Mouse (Mus musculus) heart, embryonic 13.5 days (tissue): ENCODE measurements at regions not wholly inside any gene's neighbourhood (a gene's known extent, or its start where the extent isn't known, plus 50 kb on each side); places are given as distances from the start of the nearest gene placed in this dataset.

ENCODE experiments used
- ATAC-seq: fragments of 200-750 bp; cut with Nextera tagmentation; 2 replicates; pipeline ENCODE4 v1.8.0; 2017; ENCODE audit warnings: moderate TSS enrichment; ENCODE audit not compliant: insufficient number of reproducible peaks, low FRiP score, low TSS enrichment; ENCODE audit errors: extremely low read depth
- H3K27ac ChIP-seq: fragments of 300-500 bp; sonication (generic); replicated peaks from 2 replicates; pipeline ENCODE4 v1.5.1; 2015; ENCODE audit warnings: moderate library complexity, mild to moderate bottlenecking, inconsistent platforms
- H3K27me3 ChIP-seq: fragments of 300-500 bp; sonication (generic); replicated peaks from 2 replicates; pipeline ENCODE4 v1.6.1; 2015; ENCODE audit warnings: mild to moderate bottlenecking, inconsistent platforms
- H3K36me3 ChIP-seq: fragments of 300-500 bp; sonication (generic); 2 replicates; pipeline ENCODE4 v1.6.1; 2015; ENCODE audit warnings: mild to moderate bottlenecking, inconsistent platforms
- H3K4me1 ChIP-seq: fragments of 300-500 bp; sonication (generic); 2 replicates; pipeline ENCODE4 v1.6.1; 2015; ENCODE audit warnings: inconsistent platforms
- H3K4me2 ChIP-seq: fragments of 300-500 bp; sonication (generic); 2 replicates; pipeline ENCODE4 v1.6.1; 2015; ENCODE audit warnings: inconsistent platforms, mild to moderate bottlenecking, moderate library complexity
- H3K4me3 ChIP-seq: fragments of 300-500 bp; sonication (generic); 2 replicates; pipeline ENCODE4 v1.5.1; 2015; ENCODE audit warnings: moderate library complexity, mild to moderate bottlenecking, inconsistent platforms
- H3K9ac ChIP-seq: fragments of 300-500 bp; sonication (generic); 2 replicates; pipeline ENCODE4 v1.6.1; 2015; ENCODE audit warnings: inconsistent platforms, mild to moderate bottlenecking, moderate library complexity
- H3K9me3 ChIP-seq: fragments of 300-500 bp; sonication (generic); 2 replicates; pipeline ENCODE4 v1.6.1; 2016; ENCODE audit warnings: inconsistent platforms
- WGBS: fragments of 180-500 bp; shearing (Covaris S2); methylation state at CpG from one replicate; pipeline ENCODE4 v1.1.7; 2015; ENCODE audit warnings: mixed read lengths; 5-methylcytosine and 5-hydroxymethylcytosine counted together

DNA sequence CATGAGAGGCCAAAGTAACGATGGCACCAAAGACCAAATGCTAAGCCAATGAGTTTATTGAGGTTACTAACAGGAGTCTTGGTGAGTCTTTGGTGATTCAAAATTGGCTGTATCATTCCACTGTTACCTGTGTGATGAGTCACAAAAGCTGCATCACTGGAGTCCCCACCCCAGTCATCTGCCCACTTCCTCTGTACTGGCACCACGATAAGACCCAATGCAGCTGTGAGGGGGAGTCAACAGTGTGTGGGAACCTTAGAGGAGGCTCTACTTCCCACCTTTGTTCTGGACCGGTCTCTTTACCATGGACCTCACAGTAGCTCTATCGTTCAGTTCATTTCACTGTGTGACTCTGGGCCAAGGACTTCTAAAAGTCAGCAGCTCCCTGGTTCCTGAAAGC lies 657.2 kb downstream of the Tmem114 start:
- no peak overlapping the region for H3K4me3 ChIP-seq
- H3K9ac ChIP-seq, result no peak overlapping the region
- whole genome bisulfite sequencing, result 66% methylated on average over 4 of the region's 4 CpGs
- no peaks in the 10 kb centered on the region for H3K9me3 ChIP-seq
- no peaks in the 10 kb centered on the region for H3K4me1 ChIP-seq
- no peak overlapping the region for H3K4me2 ChIP-seq
- no peak for ATAC-seq
- no peaks in the 10 kb centered on the region for H3K27me3 ChIP-seq
- H3K27ac ChIP-seq, result no peak overlapping the region
- no peaks in the 10 kb centered on the region for H3K36me3 ChIP-seq

DNA sequence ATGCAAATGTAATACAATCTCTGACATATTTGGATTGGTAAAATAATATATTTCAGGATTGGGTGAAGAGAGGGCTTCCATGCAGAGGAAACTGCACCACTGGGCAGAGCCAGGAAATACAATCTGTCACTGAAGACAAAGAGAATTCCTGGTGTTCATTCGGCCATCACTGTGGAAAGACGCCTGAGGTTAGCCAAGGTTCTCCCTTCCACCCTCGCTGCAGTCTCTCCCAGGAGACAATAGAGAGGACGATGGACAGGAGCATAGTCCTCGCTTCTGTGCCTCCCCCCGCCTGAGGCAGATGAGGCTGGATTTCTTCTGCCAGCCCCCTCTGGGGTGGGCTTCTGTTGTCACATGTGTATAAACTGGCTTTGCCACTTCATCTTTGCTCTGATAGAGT lies 660.6 kb downstream of the Tmem114 start:
- no peak overlapping the region for H3K27ac ChIP-seq
- H3K36me3 ChIP-seq, result no peaks in the 10 kb centered on the region
- WGBS, result 50% methylated on average over 6 of the region's 6 CpGs
- no peak overlapping the region for H3K9ac ChIP-seq
- no peak overlapping the region for H3K4me2 ChIP-seq
- no peaks in the 10 kb centered on the region for H3K4me1 ChIP-seq
- H3K4me3 ChIP-seq, result no peak overlapping the region
- ATAC-seq, result no peak
- no peaks in the 10 kb centered on the region for H3K9me3 ChIP-seq
- no peaks in the 10 kb centered on the region for H3K27me3 ChIP-seq

DNA sequence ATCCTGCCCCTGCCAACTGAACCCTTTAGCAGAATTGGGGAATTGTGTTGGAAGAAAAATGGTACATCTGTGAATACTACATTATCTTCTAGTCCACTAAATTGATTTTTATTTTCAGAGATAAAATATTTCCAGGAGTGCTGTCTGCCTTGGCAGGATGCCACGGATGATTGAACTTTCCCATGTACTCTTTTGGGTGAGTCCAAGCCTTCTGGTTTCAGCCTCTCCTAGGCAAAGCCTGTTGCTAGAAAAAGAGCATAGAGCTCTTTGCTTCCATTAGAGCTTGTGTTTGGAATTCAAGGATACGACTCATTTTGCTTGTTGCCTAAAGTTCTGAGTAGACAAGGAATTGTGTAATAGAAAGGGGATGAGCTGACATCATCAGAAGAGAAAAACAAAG lies 696.8 kb downstream of the Tmem114 start:
- H3K36me3 ChIP-seq, result no peaks in the 10 kb centered on the region
- WGBS, result 57% methylated on average over 2 of the region's 2 CpGs
- ATAC-seq, result no peak
- H3K4me1 ChIP-seq, result no peaks in the 10 kb centered on the region
- no peaks in the 10 kb centered on the region for H3K27me3 ChIP-seq
- H3K4me2 ChIP-seq, result no peak overlapping the region
- H3K4me3 ChIP-seq, result no peak overlapping the region
- H3K9ac ChIP-seq, result no peak overlapping the region
- no peaks in the 10 kb centered on the region; the same call in 1 of the 2 replicates for H3K9me3 ChIP-seq
- no peak overlapping the region for H3K27ac ChIP-seq

DNA sequence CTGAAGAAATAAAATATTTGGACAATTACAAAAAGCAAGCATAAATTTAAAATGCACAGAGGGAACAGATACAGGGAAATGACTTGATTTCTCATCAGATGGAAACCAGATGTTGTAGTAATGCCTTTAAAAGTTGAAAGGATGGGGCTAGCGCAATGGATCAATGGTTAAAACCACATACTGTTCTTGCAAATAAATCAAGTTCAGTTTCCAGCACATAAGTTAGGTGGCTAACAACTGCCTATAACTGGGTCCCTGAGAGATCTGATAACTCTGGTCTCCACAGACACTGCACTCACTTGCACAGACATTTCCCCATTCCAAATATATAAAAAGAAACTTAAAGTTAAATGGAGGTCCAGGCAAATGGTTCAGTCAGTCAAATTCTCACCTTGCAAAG lies 699.7 kb downstream of the Tmem114 start:
- no peak overlapping the region for H3K27ac ChIP-seq
- no peak overlapping the region for H3K4me3 ChIP-seq
- no peak for ATAC-seq
- 81% methylated on average over 1 of the region's 1 CpGs for WGBS
- H3K9ac ChIP-seq, result no peak overlapping the region
- no peaks in the 10 kb centered on the region for H3K9me3 ChIP-seq
- no peak overlapping the region for H3K4me2 ChIP-seq
- no peaks in the 10 kb centered on the region for H3K4me1 ChIP-seq
- no peaks in the 10 kb centered on the region for H3K27me3 ChIP-seq
- no peaks in the 10 kb centered on the region for H3K36me3 ChIP-seq

DNA sequence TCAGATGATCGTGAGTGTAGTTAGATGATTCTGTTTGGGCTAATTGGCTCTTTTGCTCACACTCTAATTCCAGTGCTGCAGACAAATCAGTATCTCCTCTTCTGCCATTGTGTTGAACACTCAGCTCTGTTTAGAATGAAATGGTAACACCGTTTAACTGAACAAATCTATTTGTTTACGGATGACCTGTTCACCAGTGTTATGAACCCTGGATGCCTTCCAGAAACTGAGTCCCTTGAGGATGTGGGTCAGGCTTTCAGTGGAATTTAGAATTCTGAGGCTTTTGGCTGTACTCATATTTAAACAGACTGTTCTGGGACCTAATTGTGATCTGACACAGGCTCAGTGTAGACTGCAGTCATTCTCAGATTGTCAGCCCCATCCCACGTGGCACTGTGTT lies 723.5 kb downstream of the Tmem114 start:
- no peak overlapping the region for H3K4me3 ChIP-seq
- H3K27me3 ChIP-seq, result no peaks in the 10 kb centered on the region
- H3K4me2 ChIP-seq, result no peak overlapping the region
- 56% methylated on average over 4 of the region's 4 CpGs for WGBS
- H3K27ac ChIP-seq, result no peak overlapping the region
- no peaks in the 10 kb centered on the region for H3K4me1 ChIP-seq
- H3K36me3 ChIP-seq, result no peaks in the 10 kb centered on the region
- H3K9ac ChIP-seq, result no peak overlapping the region
- ATAC-seq, result no peak
- H3K9me3 ChIP-seq, result no peaks in the 10 kb centered on the region

DNA sequence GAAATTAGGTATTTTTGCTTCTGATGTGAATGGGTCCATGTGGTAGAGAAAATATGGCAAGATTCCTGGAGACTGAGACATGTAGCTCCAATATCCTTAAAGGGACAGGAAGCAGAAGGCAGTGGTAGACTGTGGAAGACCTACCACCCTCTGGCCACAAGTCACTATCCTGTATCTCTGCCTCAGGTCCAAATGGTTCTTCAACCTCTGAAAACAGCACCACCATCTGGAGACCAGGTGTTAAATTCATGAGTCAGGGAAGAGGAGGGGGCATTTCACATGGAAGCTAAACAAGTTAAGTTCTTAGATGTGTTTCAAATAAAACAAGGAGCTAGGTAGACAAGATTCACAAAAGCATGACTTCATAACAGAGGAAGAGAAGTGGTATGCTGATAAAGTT lies 739.5 kb downstream of the Tmem114 start:
- Histone ChIP-seq H3K9ac (no peak overlapping the region), H3K36me3 (no peaks in the 10 kb centered on the region), H3K9me3 (no peaks in the 10 kb centered on the region), H3K4me3 (no peak overlapping the region), H3K4me1 (no peaks in the 10 kb centered on the region), H3K27ac (no peak overlapping the region), H3K27me3 (no peaks in the 10 kb centered on the region), H3K4me2 (no peak overlapping the region)
- ATAC-seq, result no peak

DNA sequence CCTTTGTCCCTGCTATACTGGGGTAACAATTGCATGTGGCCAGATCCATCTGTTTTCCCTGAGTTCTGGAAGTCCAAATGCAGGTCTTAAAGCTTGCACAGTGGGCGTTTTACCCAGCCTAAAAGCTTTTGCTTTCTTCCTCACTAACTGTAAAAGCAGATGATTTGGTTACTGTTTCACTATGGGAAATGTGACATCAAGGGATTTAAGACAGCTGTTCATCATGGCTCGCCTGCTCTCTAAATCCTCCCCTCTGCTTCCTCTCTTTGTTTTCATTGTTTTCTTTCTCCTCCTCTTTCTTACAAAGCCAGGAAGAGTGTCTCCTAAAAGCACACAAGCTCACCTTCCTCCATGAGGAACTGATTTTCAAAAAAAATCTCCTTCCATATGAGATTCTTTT lies 758.8 kb downstream of the Tmem114 start:
- Histone ChIP-seq H3K36me3 (no peaks in the 10 kb centered on the region), H3K9ac (no peak overlapping the region), H3K27me3 (no peaks in the 10 kb centered on the region), H3K4me3 (no peak overlapping the region), H3K4me1 (no peaks in the 10 kb centered on the region), H3K27ac (peak overlapping the region; percentile 39; the same call in 1 of the 2 replicates), H3K4me2 (no peak overlapping the region), H3K9me3 (peaks cover 10% of the 10 kb centered on the region; the same call in 1 of the 2 replicates)
- WGBS, result 26% methylated on average over 2 of the region's 2 CpGs
- ATAC-seq, result no peak

DNA sequence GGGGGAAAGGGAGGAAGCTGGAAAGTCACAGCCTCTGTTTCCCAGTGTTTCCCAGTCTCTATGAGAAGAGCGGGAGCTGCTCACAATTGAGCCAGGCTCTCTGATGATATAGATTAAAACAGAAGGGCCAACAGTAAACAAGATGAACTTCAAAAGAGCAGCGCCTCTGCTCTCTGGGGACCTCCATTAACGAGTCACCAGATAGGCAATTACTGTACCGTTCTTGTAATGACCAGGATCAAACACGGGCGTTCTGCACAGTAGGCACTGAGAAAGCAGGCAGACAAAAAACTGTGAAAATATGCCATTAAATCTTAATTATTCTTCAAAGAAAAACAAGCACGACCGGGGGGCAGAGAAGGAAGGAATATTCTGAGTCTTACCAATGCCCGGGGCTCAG lies 766.8 kb downstream of the Tmem114 start:
- Histone ChIP-seq H3K4me2 (no peak overlapping the region), H3K27me3 (no peaks in the 10 kb centered on the region), H3K4me1 (no peaks in the 10 kb centered on the region), H3K9me3 (no peaks in the 10 kb centered on the region), H3K4me3 (no peak overlapping the region), H3K9ac (no peak overlapping the region), H3K27ac (no peak overlapping the region), H3K36me3 (no peaks in the 10 kb centered on the region)
- 62% methylated on average over 9 of the region's 9 CpGs for WGBS
- no peak for ATAC-seq

DNA sequence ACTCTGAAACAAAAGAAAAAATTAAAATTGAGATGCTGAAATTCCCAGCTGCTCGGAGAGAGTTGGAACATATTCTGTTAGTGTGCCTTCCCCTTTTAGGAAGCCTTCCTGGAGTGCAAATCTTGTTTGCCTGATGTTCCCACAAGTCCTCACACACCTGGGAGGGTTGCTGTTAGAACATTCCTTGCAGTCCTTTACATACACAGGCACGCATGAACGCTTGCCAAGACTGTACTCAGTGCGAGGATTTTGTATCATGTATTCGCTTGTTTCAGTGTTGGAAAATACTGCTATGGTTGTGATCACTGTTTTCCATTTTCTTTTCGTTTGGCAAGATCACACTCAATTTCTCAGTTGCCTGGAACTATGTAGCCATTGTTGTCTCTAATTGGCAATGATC lies 770.5 kb downstream of the Tmem114 start:
- peaks cover 3% of the 10 kb centered on the region; the same call in 1 of the 2 replicates for H3K4me1 ChIP-seq
- ATAC-seq, result no peak

DNA sequence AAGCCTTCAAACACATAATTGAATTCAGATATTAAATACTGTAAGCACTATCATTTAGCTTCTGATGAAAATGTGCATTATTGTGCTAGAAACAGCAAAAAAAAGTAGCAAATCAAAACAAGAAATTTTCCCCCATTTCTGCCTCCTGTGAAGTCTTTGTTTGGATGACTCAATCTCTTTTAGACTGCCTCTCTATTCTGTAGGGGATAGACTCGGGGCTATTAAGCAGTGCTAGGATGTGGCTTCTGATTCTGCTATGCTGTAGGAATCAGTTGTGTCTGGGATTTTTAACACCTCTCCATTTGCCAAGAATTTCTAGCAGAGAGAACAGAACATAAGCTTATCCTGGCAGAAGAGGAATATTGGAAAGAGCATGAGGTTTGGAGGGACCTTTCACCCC lies 775.2 kb downstream of the Tmem114 start:
- 48% methylated on average over 1 of the region's 1 CpGs for WGBS
- H3K36me3 ChIP-seq, result no peaks in the 10 kb centered on the region
- H3K9ac ChIP-seq, result no peak overlapping the region
- no peak overlapping the region for H3K27ac ChIP-seq
- ATAC-seq, result no peak
- no peaks in the 10 kb centered on the region for H3K27me3 ChIP-seq
- no peak overlapping the region for H3K4me3 ChIP-seq
- peaks cover 3% of the 10 kb centered on the region; the same call in 1 of the 2 replicates for H3K4me1 ChIP-seq
- H3K9me3 ChIP-seq, result no peaks in the 10 kb centered on the region
- H3K4me2 ChIP-seq, result no peak overlapping the region

More for the DNA sequence above, 770.5 kb downstream of the Tmem114 start:
- WGBS, result 78% methylated on average over 6 of the region's 6 CpGs
- Histone ChIP-seq H3K4me2 (no peak overlapping the region), H3K9me3 (no peaks in the 10 kb centered on the region), H3K9ac (no peak overlapping the region), H3K27ac (no peak overlapping the region), H3K36me3 (no peaks in the 10 kb centered on the region), H3K27me3 (no peaks in the 10 kb centered on the region), H3K4me3 (no peak overlapping the region)

DNA sequence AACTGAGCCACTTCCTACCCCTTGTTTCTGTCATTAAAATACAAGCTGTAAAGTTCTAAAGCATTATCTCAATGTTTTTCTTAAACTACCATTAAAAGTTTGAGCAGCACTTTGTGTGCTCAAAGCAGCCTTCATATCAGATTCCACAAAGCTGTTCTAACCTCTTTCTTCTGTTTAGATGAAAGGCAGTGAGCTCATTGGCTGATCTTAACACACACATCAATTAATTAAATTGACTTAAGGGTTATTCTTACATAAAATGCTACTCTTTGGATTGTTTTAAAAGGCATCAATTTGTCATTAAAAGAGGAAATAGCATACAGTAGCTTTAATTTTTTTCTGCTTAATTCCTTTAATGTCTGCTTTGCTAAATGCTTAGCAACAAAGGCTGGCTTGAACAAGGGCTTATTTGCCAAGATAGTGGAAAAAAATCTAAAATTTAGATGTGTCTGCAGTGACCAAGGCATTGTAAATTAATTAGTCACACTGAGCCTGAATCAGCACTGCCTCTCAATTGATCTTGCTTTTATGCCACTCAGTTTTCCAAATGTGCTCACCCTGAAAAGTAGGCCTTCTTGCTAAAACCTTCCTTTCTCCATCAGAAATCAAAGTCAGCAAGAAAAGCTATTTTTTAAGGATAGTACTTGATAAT lies 777.5 kb downstream of the Tmem114 start:
- Histone ChIP-seq H3K27me3 (no peaks in the 10 kb centered on the region), H3K4me3 (no peak overlapping the region), H3K36me3 (no peaks in the 10 kb centered on the region), H3K4me2 (no peak overlapping the region), H3K9me3 (no peaks in the 10 kb centered on the region), H3K9ac (no peak overlapping the region), H3K27ac (no peak overlapping the region), H3K4me1 (peaks cover under 1% of the 10 kb centered on the region; the same call in 1 of the 2 replicates)
- no peak for ATAC-seq

DNA sequence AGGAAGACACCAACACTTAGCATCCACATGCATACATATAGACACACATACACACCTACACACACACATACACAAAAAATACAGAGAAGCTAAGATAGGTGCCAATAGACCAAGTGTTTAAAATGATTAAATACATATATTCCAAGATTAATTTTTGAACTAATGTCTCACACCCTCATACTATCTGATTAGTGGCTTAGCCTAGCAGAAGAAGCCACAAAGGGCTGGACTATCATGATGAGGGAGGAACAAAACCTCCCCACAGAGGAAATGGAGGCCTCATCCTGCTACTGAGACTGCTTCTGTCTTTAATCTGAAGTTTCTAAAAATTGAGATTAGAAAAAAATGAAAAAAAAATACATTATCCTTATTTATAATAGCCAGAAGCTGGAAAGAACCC lies 780.6 kb downstream of the Tmem114 start:
- no peak overlapping the region for H3K9ac ChIP-seq
- H3K4me3 ChIP-seq, result no peak overlapping the region
- no peaks in the 10 kb centered on the region for H3K9me3 ChIP-seq
- H3K4me1 ChIP-seq, result no peaks in the 10 kb centered on the region
- no peak overlapping the region for H3K4me2 ChIP-seq
- H3K27ac ChIP-seq, result no peak overlapping the region
- no peaks in the 10 kb centered on the region for H3K27me3 ChIP-seq
- H3K36me3 ChIP-seq, result no peaks in the 10 kb centered on the region
- ATAC-seq, result no peak
